Mouse (Mus musculus) megakaryocyte progenitor cell, adult 5-6 weeks (primary cell): ENCODE measurements around the gene Ahcyl1. TPM values are rescaled to one million over a fixed set of nuclear protein-coding genes. Genes with fewer than 3 reads are reported as not detected.

Source experiments
- ATAC-seq: replicated peaks from 2 replicates; pipeline ENCODE4 v1.8.0; 2016; ENCODE audit warnings: mild to moderate bottlenecking, moderate TSS enrichment, inconsistent platforms; ENCODE audit not compliant: poor library complexity
- total RNA-seq, 2 experiments: library from RNA; stranded (forward) in 1 of 2; stranded (reverse) in 1 of 2; fragments of 157-497, 149-512 nt in 1 of 2; fragments of 200-1000 nt in 1 of 2; gene quantifications; 2 replicates each; pipeline versions ENCODE4 v1.2.3 to v1.2.4; 2015 to 2017

Ahcyl1 gene
- total RNA-seq, 2 experiments from 2014 or later: 42.3 to 84.9 TPM

DNA sequence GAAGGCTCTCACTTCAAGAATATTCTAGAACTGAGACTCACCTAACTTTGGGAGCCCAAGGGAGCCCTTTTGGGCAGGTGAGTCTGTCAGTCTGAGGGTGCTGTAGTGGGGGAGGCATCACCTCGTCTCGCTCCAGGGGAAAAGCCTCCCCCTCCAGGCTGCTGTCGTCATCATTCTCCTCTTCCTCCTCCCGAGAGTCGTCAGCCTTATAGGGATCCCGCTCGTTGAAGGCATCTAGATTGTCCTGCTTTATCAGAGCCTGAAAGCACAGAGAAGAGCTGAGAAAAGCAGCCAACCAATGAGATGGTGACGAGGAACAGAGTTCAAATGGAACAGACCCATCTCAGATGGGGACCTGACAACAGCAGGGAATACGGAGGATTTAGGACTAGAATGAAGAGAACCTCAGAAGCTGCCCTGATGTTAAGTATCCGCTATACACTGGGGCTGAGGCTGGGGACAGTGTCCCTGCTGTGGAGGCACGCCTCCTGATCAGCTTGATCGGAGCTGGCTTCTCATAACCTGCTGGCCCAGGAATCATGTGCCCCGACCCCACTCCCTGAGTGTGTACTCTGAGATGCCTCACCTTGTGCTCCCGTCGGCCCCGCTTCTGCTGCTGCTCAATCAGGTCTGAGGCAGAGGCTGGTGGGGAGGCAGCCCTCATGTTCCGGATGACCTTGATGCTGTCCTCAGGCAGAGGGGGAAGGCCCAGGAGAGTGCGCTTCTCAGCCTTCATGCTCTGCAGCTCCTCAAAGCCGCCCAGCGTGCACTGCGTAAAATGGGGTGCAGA, 74.9 kb downstream of the Ahcyl1 start:
- ATAC-seq: no peak

DNA sequence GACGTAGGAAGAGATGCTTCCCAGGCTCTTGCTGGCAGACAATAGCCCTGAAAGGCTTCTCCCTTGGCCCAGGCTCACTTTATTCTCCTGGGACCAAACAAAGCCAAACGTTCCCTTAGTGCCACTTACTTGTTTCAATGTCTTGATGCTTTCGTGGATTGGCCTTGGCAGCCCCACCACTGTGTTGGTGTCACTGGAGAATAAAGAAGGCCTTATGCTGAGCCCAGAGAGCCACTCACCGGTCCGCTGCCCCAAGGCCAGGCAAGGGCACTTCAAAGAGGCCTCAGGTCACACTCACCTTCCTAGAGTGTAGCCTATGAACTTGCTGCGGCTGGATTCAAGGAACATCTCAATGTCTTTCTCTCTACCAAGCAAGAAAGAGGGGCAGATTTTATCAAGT, 76.4 kb downstream of the Ahcyl1 start:
- ATAC-seq: no peak

DNA sequence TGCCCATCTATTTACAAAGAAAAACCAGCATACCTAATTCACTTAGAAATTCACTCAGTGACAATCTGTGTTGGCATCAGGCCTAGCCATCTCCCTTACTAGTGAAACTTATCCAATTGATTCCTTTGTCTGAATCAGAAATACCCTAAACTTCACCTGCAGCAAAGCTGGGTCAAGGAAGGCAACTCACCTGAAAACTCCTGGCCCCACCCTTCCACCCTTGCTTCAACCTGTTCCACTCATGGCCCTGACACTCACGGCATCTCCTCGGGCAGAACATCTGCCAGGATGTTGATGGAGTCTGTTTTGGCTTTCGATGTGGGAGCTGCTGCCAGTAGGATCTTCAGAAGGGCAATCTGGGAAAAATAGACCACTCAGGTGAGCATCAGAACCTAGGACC, 78.6 kb downstream of the Ahcyl1 start:
- ATAC-seq: no peak

Other genes starting within 250 kb of the Ahcyl1 start
- gene Kcnc4, start 237.0 kb downstream of the Ahcyl1 start, total RNA-seq (2015): not detected in 2 replicates
- not detected in 2 replicates for gene Kcnc4, start 237.0 kb downstream of the Ahcyl1 start, total RNA-seq (2017)
- gene Slc6a17, start 178.5 kb downstream of the Ahcyl1 start, total RNA-seq (2015): not detected in 2 replicates
- not detected in 2 replicates for gene Slc6a17, start 178.5 kb downstream of the Ahcyl1 start, total RNA-seq (2017)
- not detected in 2 replicates for gene Ubl4b, start 141.5 kb downstream of the Ahcyl1 start, total RNA-seq (2015)
- gene Ubl4b, start 141.5 kb downstream of the Ahcyl1 start, total RNA-seq (2017): not detected in 2 replicates
- gene Alx3, start 101.5 kb downstream of the Ahcyl1 start, total RNA-seq (2015): not detected in 2 replicates
- not detected in 2 replicates for gene Alx3, start 101.5 kb downstream of the Ahcyl1 start, total RNA-seq (2017)
- gene Gm10961, start 65.2 kb downstream of the Ahcyl1 start, total RNA-seq (2015): not detected in 2 replicates
- not detected in 2 replicates for gene Gm10961, start 65.2 kb downstream of the Ahcyl1 start, total RNA-seq (2017)
- 18.5 and 19.7 TPM in 2 replicates for gene Strip1, start 64.9 kb downstream of the Ahcyl1 start, total RNA-seq (2015)
- 18.5 and 26.1 TPM in 2 replicates for gene Strip1, start 64.9 kb downstream of the Ahcyl1 start, total RNA-seq (2017)
- 2.2 and 4.8 TPM in 2 replicates for gene Csf1, start 63.9 kb upstream of the Ahcyl1 start, total RNA-seq (2015)
- gene Csf1, start 63.9 kb upstream of the Ahcyl1 start, total RNA-seq (2017): 1.5 and 4.6 TPM in 2 replicates
- 0.07 and 0.12 TPM in 2 replicates for gene Eps8l3, start 180.7 kb upstream of the Ahcyl1 start, total RNA-seq (2015)
- not detected in 2 replicates for gene Eps8l3, start 180.7 kb upstream of the Ahcyl1 start, total RNA-seq (2017)
- 38.2 and 61.5 TPM in 2 replicates for gene Gstm5, start 199.3 kb upstream of the Ahcyl1 start, total RNA-seq (2015)
- gene Gstm5, start 199.3 kb upstream of the Ahcyl1 start, total RNA-seq (2017): 23.6 and 30.6 TPM in 2 replicates
- gene Gstm7, start 235.3 kb upstream of the Ahcyl1 start, total RNA-seq (2015): 4.4 and 5.7 TPM in 2 replicates
- 1.6 and 1.9 TPM in 2 replicates for gene Gstm7, start 235.3 kb upstream of the Ahcyl1 start, total RNA-seq (2017)
- gene Gstm6, start 247.2 kb upstream of the Ahcyl1 start, total RNA-seq (2015): 0.22 TPM in 1 of 2 replicates, not detected in the other
- not detected in 2 replicates for gene Gstm6, start 247.2 kb upstream of the Ahcyl1 start, total RNA-seq (2017)